Mouse (Mus musculus) E14TG2a.4 (cell line): ENCODE results near the gene Smyd1.

Experiments
- H3K27me3 ChIP-seq: 2 replicates; pipeline ENCODE4 v1.6.1; 2014; ENCODE audit warnings: low read length, control low read depth; ENCODE audit not compliant: insufficient read depth
- H3K36me3 ChIP-seq: 2 replicates; pipeline ENCODE4 v1.6.1; 2014; ENCODE audit warnings: low read length, control low read depth; ENCODE audit not compliant: insufficient read depth
- H3K4me1 ChIP-seq: replicated peaks from 2 replicates; pipeline ENCODE4 v1.6.1; 2014; ENCODE audit warnings: low read depth, low read length, control low read depth
- H3K4me3 ChIP-seq: replicated peaks from 2 replicates; pipeline ENCODE4 v1.5.1; 2014; ENCODE audit warnings: mild to moderate bottlenecking, low read length
- H3K9me3 ChIP-seq: 2 replicates; pipeline ENCODE4 v1.6.1; 2014; ENCODE audit warnings: low read length, control low read depth
- CTCF ChIP-seq: conservative IDR thresholded peaks from 2 replicates; pipeline ENCODE4 v1.5.1; 2014; ENCODE audit warnings: low read length
- NANOG ChIP-seq: IDR thresholded peaks from 2 replicates; pipeline ENCODE4 v1.6.1; 2014; ENCODE audit warnings: borderline replicate concordance, low read length, mixed read lengths
- POU5F1 ChIP-seq: IDR thresholded peaks from 2 replicates; pipeline ENCODE4 v1.6.1; 2014; ENCODE audit warnings: low read length, borderline replicate concordance

Gene Smyd1

GRCm38 (mm10) chr6:71261060-71261459 is 61.0 kb downstream of the Smyd1 start:
- Histone ChIP-seq H3K4me1 (peaks cover 57% of the 10 kb centered on the region), H3K36me3 (0 out of 2 replicates have a peak, but pooled peaks cover 3% of the 10 kb centered on the region), H3K27me3 (no peaks in the 10 kb centered on the region), H3K9me3 (peaks cover 20% of the 10 kb centered on the region), H3K4me3 (no peak overlapping the region)
- TF ChIP-seq CTCF (no peak), NANOG (no peak), POU5F1 (no peak)

- Histone ChIP-seq H3K9me3 (peaks cover 20% of the 10 kb centered on the region), H3K36me3 (0 out of 2 replicates have a peak, but pooled peaks cover 3% of the 10 kb centered on the region), H3K4me1 (peaks cover 52% of the 10 kb centered on the region), H3K27me3 (no peaks in the 10 kb centered on the region), H3K4me3 (0 out of 2 replicates have a peak overlapping the region, but pooled peaks have one; percentile 8)
- TF ChIP-seq POU5F1: no peak
- no peak for TF ChIP-seq NANOG
- no peak for TF ChIP-seq CTCF
These were observed 61.9 kb downstream of the Smyd1 start for GRCm38 (mm10) chr6:71260051-71260640.

DNA sequence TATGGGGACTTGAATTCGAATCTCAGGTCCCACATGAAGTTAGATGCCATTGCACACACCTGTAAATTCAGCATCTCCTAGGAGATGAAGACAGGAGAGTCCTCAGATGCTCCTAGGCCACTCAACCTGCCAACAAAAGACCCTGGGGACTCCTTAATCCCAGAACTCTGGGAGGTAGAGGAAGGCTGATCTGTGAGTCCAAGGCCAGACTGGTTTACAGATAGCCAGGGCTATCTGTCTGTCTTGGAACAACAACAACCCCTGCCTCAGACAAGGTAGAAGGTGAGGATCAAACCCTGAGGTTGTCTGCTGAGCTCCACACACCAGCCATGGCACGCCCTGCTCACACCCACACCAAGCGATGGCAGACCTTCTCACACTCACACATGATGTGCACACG is 62.9 kb downstream of the Smyd1 start:
- H3K4me3 ChIP-seq: peak overlapping the region; percentile 8; the same call in 1 of the 2 replicates
- H3K36me3 ChIP-seq: 0 out of 2 replicates have a peak, but pooled peaks cover 3% of the 10 kb centered on the region
- TF ChIP-seq NANOG (no peak), CTCF (no peak), POU5F1 (no peak)
- peaks cover 14% of the 10 kb centered on the region for H3K9me3 ChIP-seq
- H3K27me3 ChIP-seq: no peaks in the 10 kb centered on the region
- peaks cover 51% of the 10 kb centered on the region for H3K4me1 ChIP-seq

- TF ChIP-seq NANOG: no peak
- no peak for TF ChIP-seq POU5F1
- no peak for TF ChIP-seq CTCF
- H3K9me3 ChIP-seq: peaks cover 8% of the 10 kb centered on the region
- H3K4me1 ChIP-seq: peaks cover 50% of the 10 kb centered on the region
- H3K4me3 ChIP-seq: no peak overlapping the region
- no peaks in the 10 kb centered on the region for H3K27me3 ChIP-seq
- no peaks in the 10 kb centered on the region for H3K36me3 ChIP-seq
These were observed 63.5 kb downstream of the Smyd1 start for GRCm38 (mm10) chr6:71258562-71258961.

GRCm38 (mm10) chr6:71257375-71257774 is 64.7 kb downstream of the Smyd1 start:
- H3K4me1 ChIP-seq: peaks cover 52% of the 10 kb centered on the region
- H3K27me3 ChIP-seq: no peaks in the 10 kb centered on the region
- H3K36me3 ChIP-seq: no peaks in the 10 kb centered on the region
- no peak overlapping the region for H3K4me3 ChIP-seq
- TF ChIP-seq CTCF: no peak
- TF ChIP-seq NANOG: no peak
- TF ChIP-seq POU5F1: no peak
- H3K9me3 ChIP-seq: no peaks in the 10 kb centered on the region

DNA sequence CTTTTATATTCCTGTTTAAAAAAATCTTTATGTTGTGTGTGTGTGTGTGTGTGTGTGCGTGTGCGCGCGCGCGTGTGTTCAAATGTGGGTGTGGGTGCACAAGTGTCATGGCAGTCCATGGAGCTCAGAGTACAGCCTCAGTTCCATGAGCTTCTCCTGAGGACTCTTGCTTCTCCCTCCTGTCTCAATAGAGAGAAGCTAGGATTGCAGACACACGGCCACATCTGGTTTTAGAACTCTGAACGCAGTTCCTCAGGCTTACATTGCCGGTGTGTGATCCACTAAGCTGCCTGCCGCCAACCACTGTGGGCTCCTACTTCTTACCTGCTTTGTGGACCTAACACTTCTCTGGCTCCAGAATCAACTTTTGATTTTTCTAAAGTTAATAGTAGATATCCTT is 65.9 kb downstream of the Smyd1 start:
- Histone ChIP-seq H3K4me3 (no peak overlapping the region), H3K4me1 (peaks cover 53% of the 10 kb centered on the region), H3K36me3 (no peaks in the 10 kb centered on the region), H3K27me3 (no peaks in the 10 kb centered on the region), H3K9me3 (no peaks in the 10 kb centered on the region)
- TF ChIP-seq CTCF (no peak), POU5F1 (no peak), NANOG (no peak)

GRCm38 (mm10) chr6:71254456-71254855 is 67.6 kb downstream of the Smyd1 start:
- TF ChIP-seq CTCF (no peak), NANOG (no peak), POU5F1 (no peak)
- Histone ChIP-seq H3K9me3 (no peaks in the 10 kb centered on the region), H3K4me3 (no peak overlapping the region), H3K27me3 (no peaks in the 10 kb centered on the region), H3K4me1 (peaks cover 51% of the 10 kb centered on the region), H3K36me3 (no peaks in the 10 kb centered on the region)

DNA sequence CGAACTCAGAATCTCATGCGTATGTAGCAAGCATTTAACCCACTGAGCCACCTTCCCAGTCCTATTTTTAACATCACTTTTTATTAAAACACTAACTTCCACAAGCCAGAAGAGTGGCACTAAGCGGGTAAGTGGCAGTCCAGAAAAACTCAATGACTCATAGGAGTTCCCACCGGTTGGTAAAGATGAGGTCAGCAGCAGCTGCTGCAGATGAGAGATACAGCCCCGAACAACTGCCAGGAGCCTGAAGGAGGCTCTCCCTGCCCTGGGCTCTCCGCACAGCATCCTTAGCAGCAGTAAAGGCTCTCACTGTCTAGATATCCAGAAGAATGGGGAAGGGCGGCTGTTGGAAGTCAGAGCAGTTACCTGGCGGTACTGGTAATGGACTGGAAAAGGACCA is 71.1 kb downstream of the Smyd1 start:
- no peak for TF ChIP-seq POU5F1
- TF ChIP-seq NANOG: no peak
- TF ChIP-seq CTCF: no peak
- H3K36me3 ChIP-seq: no peaks in the 10 kb centered on the region
- H3K4me3 ChIP-seq: peak overlapping the region; percentile 33; the same call in 1 of the 2 replicates
- no peaks in the 10 kb centered on the region for H3K9me3 ChIP-seq
- peaks cover 40% of the 10 kb centered on the region for H3K4me1 ChIP-seq
- no peaks in the 10 kb centered on the region for H3K27me3 ChIP-seq

- Histone ChIP-seq H3K4me3 (no peak overlapping the region), H3K9me3 (no peaks in the 10 kb centered on the region), H3K27me3 (no peaks in the 10 kb centered on the region), H3K4me1 (peaks cover 35% of the 10 kb centered on the region), H3K36me3 (no peaks in the 10 kb centered on the region)
- TF ChIP-seq CTCF: no peak
- 0 out of 2 replicates have a peak, but pooled peaks have one; percentile 8 for TF ChIP-seq NANOG
- TF ChIP-seq POU5F1: no peak
These were observed 72.4 kb downstream of the Smyd1 start for GRCm38 (mm10) chr6:71249615-71250014.
